Mouse (Mus musculus) hindbrain, postnatal 0 days (tissue): ENCODE measurements at regions not wholly inside any gene's neighbourhood (a gene's known extent, or its start where the extent isn't known, plus 50 kb on each side); places are given as distances from the start of the nearest gene placed in this dataset.

Experiments used
- ATAC-seq: fragments of 200-750 bp; cut with Nextera tagmentation; 2 replicates; pipeline ENCODE4 v1.8.0; 2017; ENCODE audit warnings: mild to moderate bottlenecking, moderate TSS enrichment, moderate library complexity
- DNase-seq: peaks from one replicate; pipeline ENCODE4 v3.0.0-alpha.2; 2015; ENCODE audit warnings: low spot score
- H3K27ac ChIP-seq: fragments of 300-500 bp; sonication (generic); 2 replicates; pipeline ENCODE4 v1.5.1; 2014; ENCODE audit warnings: mild to moderate bottlenecking
- H3K27me3 ChIP-seq: fragments of 300-500 bp; sonication (generic); 2 replicates; pipeline ENCODE4 v1.6.1; 2014; ENCODE audit warnings: low read length, mixed read lengths; ENCODE audit not compliant: insufficient read depth
- H3K36me3 ChIP-seq: fragments of 300-500 bp; sonication (generic); 2 replicates; pipeline ENCODE4 v1.6.1; 2014; ENCODE audit warnings: low read length, mixed read lengths; ENCODE audit not compliant: insufficient read depth
- H3K4me1 ChIP-seq: fragments of 300-500 bp; sonication (generic); 2 replicates; pipeline ENCODE4 v1.6.1; 2014; ENCODE audit warnings: antibody characterized with exemption, low read length, mixed read lengths; ENCODE audit not compliant: insufficient read depth
- H3K4me2 ChIP-seq: fragments of 300-500 bp; sonication (generic); 2 replicates; pipeline ENCODE4 v1.6.1; 2014; ENCODE audit warnings: low read depth, mild to moderate bottlenecking, low read length, moderate library complexity, mixed read lengths
- H3K4me3 ChIP-seq: fragments of 300-500 bp; sonication (generic); 2 replicates; pipeline ENCODE4 v1.5.1; 2014; ENCODE audit warnings: low read length
- H3K9ac ChIP-seq: fragments of 300-500 bp; sonication (generic); replicated peaks from 2 replicates; pipeline ENCODE4 v1.6.1; 2014; ENCODE audit warnings: mild to moderate bottlenecking, low read length, moderate library complexity, mixed read lengths
- H3K9me3 ChIP-seq: fragments of 300-500 bp; sonication (generic); 2 replicates; pipeline ENCODE4 v1.6.1; 2016; ENCODE audit warnings: low read length, mixed read lengths
- CTCF ChIP-seq: IDR thresholded peaks from 2 replicates; pipeline ENCODE4 v1.5.1; 2016; ENCODE audit warnings: antibody characterized with exemption, control low read depth, low read depth
- WGBS: fragments of 180-500 bp; shearing (Covaris S2); extraction: QIAGEN DNeasy Blood & Tissue Kit; methylation state at CpG from one replicate; pipeline ENCODE4 v1.1.7; 2014; 5-methylcytosine and 5-hydroxymethylcytosine counted together

- 13% methylated on average over 19 of the region's 19 CpGs for WGBS
- peak; percentile 47 for DNase-seq
- Histone ChIP-seq H3K4me1 (no peaks in the 10 kb centered on the region; the same call in 1 of the 2 replicates), H3K9me3 (no peaks in the 10 kb centered on the region), H3K4me2 (peak overlapping the region; percentile 57), H3K4me3 (peak overlapping the region; percentile 23), H3K27me3 (no peaks in the 10 kb centered on the region), H3K9ac (0 out of 2 replicates have a peak overlapping the region, but pooled peaks have one; percentile 38), H3K27ac (peak overlapping the region; percentile 36; the same call in 1 of the 2 replicates), H3K36me3 (no peaks in the 10 kb centered on the region)
- 0 out of 2 replicates have a peak, but pooled peaks have one; percentile 37 for ATAC-seq
- TF ChIP-seq CTCF: no peak
Measured at GRCm38 (mm10) chr6:140337897-140338749, 85.7 kb upstream of the Plekha5 start.

- no peak overlapping the region for H3K4me3 ChIP-seq
- no peak overlapping the region for H3K9ac ChIP-seq
Measured at GRCm38 (mm10) chr6:140337083-140337491, 86.8 kb upstream of the Plekha5 start.

GRCm38 (mm10) chr6:140336414-140336941, 87.4 kb upstream of the Plekha5 start:
- ATAC-seq: no peak

More at GRCm38 (mm10) chr6:140337083-140337491, 86.8 kb upstream of the Plekha5 start:
- no peaks in the 10 kb centered on the region for H3K36me3 ChIP-seq
- TF ChIP-seq CTCF: no peak
- H3K9me3 ChIP-seq: no peaks in the 10 kb centered on the region
- DNase-seq: no peak
- H3K27me3 ChIP-seq: no peaks in the 10 kb centered on the region
- no peak overlapping the region for H3K27ac ChIP-seq
- H3K4me2 ChIP-seq: peak overlapping the region; percentile 34; the same call in 1 of the 2 replicates
- no peaks in the 10 kb centered on the region; the same call in 1 of the 2 replicates for H3K4me1 ChIP-seq
- ATAC-seq: no peak
- 11% methylated on average over 3 of the region's 3 CpGs for WGBS

GRCm38 (mm10) chr6:140333397-140333796, 90.5 kb upstream of the Plekha5 start:
- no peaks in the 10 kb centered on the region for H3K36me3 ChIP-seq
- no peak overlapping the region for H3K4me3 ChIP-seq
- no peak overlapping the region for H3K9ac ChIP-seq
- H3K4me2 ChIP-seq: no peak overlapping the region
- H3K27me3 ChIP-seq: no peaks in the 10 kb centered on the region
- ATAC-seq: peak; percentile 61; the same call in 1 of the 2 replicates
- no peaks in the 10 kb centered on the region; the same call in 1 of the 2 replicates for H3K4me1 ChIP-seq
- H3K27ac ChIP-seq: no peak overlapping the region
- 63% methylated on average over 3 of the region's 3 CpGs for WGBS
- no peaks in the 10 kb centered on the region for H3K9me3 ChIP-seq
- TF ChIP-seq CTCF: no peak
- DNase-seq: peak; percentile 47

More at GRCm38 (mm10) chr6:140336414-140336941, 87.4 kb upstream of the Plekha5 start:
- Histone ChIP-seq H3K36me3 (no peaks in the 10 kb centered on the region), H3K9me3 (no peaks in the 10 kb centered on the region), H3K4me2 (peak overlapping the region; percentile 34), H3K4me1 (no peaks in the 10 kb centered on the region; the same call in 1 of the 2 replicates), H3K4me3 (no peak overlapping the region), H3K27ac (no peak overlapping the region), H3K9ac (no peak overlapping the region; the same call in 1 of the 2 replicates), H3K27me3 (no peaks in the 10 kb centered on the region)
- DNase-seq: peak; percentile 21
- whole genome bisulfite sequencing: 9% methylated on average over 13 of the region's 13 CpGs
- no peak for TF ChIP-seq CTCF

- ATAC-seq (no peak), DNase-seq (no peak)
- TF ChIP-seq CTCF: no peak
- no peak overlapping the region for H3K4me2 ChIP-seq
- H3K4me3 ChIP-seq: no peak overlapping the region
- no peaks in the 10 kb centered on the region for H3K9me3 ChIP-seq
- no peaks in the 10 kb centered on the region for H3K4me1 ChIP-seq
- 96% methylated on average over 11 of the region's 11 CpGs for WGBS
- no peak overlapping the region for H3K9ac ChIP-seq
- H3K27ac ChIP-seq: no peak overlapping the region
- H3K27me3 ChIP-seq: no peaks in the 10 kb centered on the region
- H3K36me3 ChIP-seq: no peaks in the 10 kb centered on the region
Measured at GRCm38 (mm10) chr6:140308641-140309040, 115.2 kb upstream of the Plekha5 start.

GRCm38 (mm10) chr6:140306811-140307558, 116.9 kb upstream of the Plekha5 start:
- no peak overlapping the region for H3K27ac ChIP-seq
- TF ChIP-seq CTCF: no peak
- 60% methylated on average over 6 of the region's 6 CpGs for WGBS

More at GRCm38 (mm10) chr6:140306811-140307558, 116.9 kb upstream of the Plekha5 start:
- no peaks in the 10 kb centered on the region for H3K9me3 ChIP-seq
- no peaks in the 10 kb centered on the region for H3K4me1 ChIP-seq
- H3K36me3 ChIP-seq: no peaks in the 10 kb centered on the region
- H3K4me3 ChIP-seq: no peak overlapping the region
- DNase-seq: no peak
- ATAC-seq: no peak
- no peak overlapping the region for H3K9ac ChIP-seq
- H3K4me2 ChIP-seq: no peak overlapping the region
- no peaks in the 10 kb centered on the region for H3K27me3 ChIP-seq
